In the genomic region with DNA sequence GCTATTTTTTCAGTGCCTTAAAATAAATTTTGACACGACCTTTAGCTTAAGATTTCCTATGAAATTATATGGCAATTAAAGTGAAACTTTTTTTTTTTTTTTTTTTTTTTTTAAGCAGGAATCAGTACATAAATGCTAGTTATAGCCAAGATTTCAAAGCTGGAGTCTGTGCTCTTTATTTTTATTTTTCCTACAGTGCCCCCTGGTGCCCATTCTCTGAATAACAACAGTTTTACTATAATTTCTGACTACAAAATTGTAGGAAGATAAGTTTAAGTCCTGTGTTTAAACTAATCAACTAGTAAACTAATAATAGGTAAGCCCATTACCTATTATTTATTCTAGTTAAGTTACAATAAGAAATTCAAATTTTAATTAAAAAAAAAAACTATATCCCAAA, we compare ENCODE assay signal across 9 mouse cellular contexts.
A peak's percentile ranks its signal among the peaks of the same experiment; 100 is the strongest.
DNase-seq lines count a peak whose midpoint lies in the region; ATAC-seq and TF ChIP-seq lines count a peak whose summit lies in the region.
"Had no signal": no experiment of that assay in that cellular context is flagged by ENCODE, and none has a peak within 500 bp of the region (broad histone marks: within the 10 kb centered on the region; RNA-seq: fewer than 3 reads in every experiment).

No protein-coding gene starts in this region.

- no peak overlapping the region for H3K27ac ChIP-seq in hindbrain, embryonic 14.5 days
- H3K27ac ChIP-seq in hindbrain, embryonic 12.5 days, result no peak overlapping the region
- no peak overlapping the region for H3K27ac ChIP-seq in thymus, adult 2 months (ENCODE audit: control insufficient read depth, insufficient read depth, low read length)
- H3K27ac ChIP-seq: neural tube, embryonic 13.5 days had no signal

- no peak for ATAC-seq in hindbrain, embryonic 14.5 days (ENCODE audit: low FRiP score)
- ATAC-seq in hindbrain, embryonic 12.5 days (ENCODE audit: low FRiP score), result no peak
- no peak for ATAC-seq in monocyte, adult 5-6 weeks (replicated peaks; ENCODE audit: insufficient number of reproducible peaks, low FRiP score, low TSS enrichment, poor library complexity, severe bottlenecking)

- H3K9me3 ChIP-seq in hindbrain, embryonic 14.5 days (ENCODE audit: control insufficient read depth, low read length), result no peaks in the 10 kb centered on the region
- H3K9me3 ChIP-seq in hindbrain, embryonic 12.5 days (replicated peaks), result no peaks in the 10 kb centered on the region
- H3K9me3 ChIP-seq: neural tube, embryonic 13.5 days had no signal

- H3K4me3 ChIP-seq in hindbrain, embryonic 14.5 days (replicated peaks; ENCODE audit: low read length), result no peak overlapping the region
- no peak overlapping the region for H3K4me3 ChIP-seq in hindbrain, embryonic 12.5 days
- H3K4me3 ChIP-seq in thymus, adult 2 months (ENCODE audit: control insufficient read depth, insufficient read depth, low read length), result no peak overlapping the region
- H3K4me3 ChIP-seq: neural tube, embryonic 13.5 days had no signal

- no peaks in the 10 kb centered on the region for H3K27me3 ChIP-seq in hindbrain, embryonic 14.5 days (ENCODE audit: control insufficient read depth, insufficient read depth, low read length)
- no peaks in the 10 kb centered on the region for H3K27me3 ChIP-seq in hindbrain, embryonic 12.5 days
- no peaks in the 10 kb centered on the region for H3K27me3 ChIP-seq in thymus, adult 2 months (ENCODE audit: control insufficient read depth, insufficient read depth, low read length)
- H3K27me3 ChIP-seq: neural tube, embryonic 13.5 days had no signal

- TF ChIP-seq POLR2A in thymus, adult 2 months (IDR thresholded peaks at IDR 0.05; ENCODE audit: control insufficient read depth, extremely low read depth, insufficient read depth, low read length, poor library complexity), result no peak
- no peak for TF ChIP-seq POLR2A in brain, embryonic 14.5 days (IDR thresholded peaks at IDR 0.05; ENCODE audit: borderline replicate concordance, extremely low read depth, insufficient read depth, insufficient read length, poor library complexity, severe bottlenecking)

- H3K36me3 ChIP-seq in hindbrain, embryonic 14.5 days (replicated peaks; ENCODE audit: control insufficient read depth, insufficient read depth), result no peaks in the 10 kb centered on the region
- no peaks in the 10 kb centered on the region for H3K36me3 ChIP-seq in hindbrain, embryonic 12.5 days
- H3K36me3 ChIP-seq in thymus, adult 2 months (ENCODE audit: control insufficient read depth, insufficient read depth, low read length), result no peaks in the 10 kb centered on the region
- H3K36me3 ChIP-seq: neural tube, embryonic 13.5 days had no signal

- H3K9ac ChIP-seq in hindbrain, embryonic 14.5 days, result no peak overlapping the region
- H3K9ac ChIP-seq in hindbrain, embryonic 12.5 days, result no peak overlapping the region
- H3K9ac ChIP-seq: neural tube, embryonic 13.5 days had no signal

- no peak for TF ChIP-seq CTCF in thymus, adult 2 months (IDR thresholded peaks at IDR 0.05; ENCODE audit: borderline replicate concordance, control insufficient read depth, extremely low read depth, insufficient read depth, low read length, poor library complexity)
- no peak for TF ChIP-seq CTCF in brain, embryonic 14.5 days (IDR thresholded peaks at IDR 0.05; ENCODE audit: borderline replicate concordance, extremely low read depth, insufficient read depth, insufficient read length)

- H3K4me1 ChIP-seq in hindbrain, embryonic 14.5 days (replicated peaks; ENCODE audit: control insufficient read depth, insufficient read depth, low read length), result no peaks in the 10 kb centered on the region
- H3K4me1 ChIP-seq in hindbrain, embryonic 12.5 days, result no peaks in the 10 kb centered on the region
- no peaks in the 10 kb centered on the region for H3K4me1 ChIP-seq in thymus, adult 2 months (replicated peaks; ENCODE audit: control insufficient read depth, insufficient read depth, low read length)

- H3K4me2 ChIP-seq in hindbrain, embryonic 14.5 days (replicated peaks), result no peak overlapping the region
- H3K4me2 ChIP-seq in hindbrain, embryonic 12.5 days (replicated peaks), result no peak overlapping the region
- H3K4me2 ChIP-seq: neural tube, embryonic 13.5 days had no signal

- 13% methylated on average over 1 of the region's 1 CpGs for WGBS in hindbrain, embryonic 14.5 days
- WGBS in hindbrain, embryonic 12.5 days, result 16% methylated on average over 1 of the region's 1 CpGs
- WGBS in thymus, adult 2 months, result 14% methylated on average over 1 of the region's 1 CpGs

- peak; percentile 85 for DNase-seq in hindbrain, embryonic 14.5 days (ENCODE audit: low spot score)
- peak; percentile 7 for DNase-seq in thymus, adult 2 months
- DNase-seq in thymus, adult 18-20 months, result no peak
- DNase-seq in brain, embryonic 14.5 days (ENCODE audit: low read depth), result peak; percentile 71
- peak; percentile 22 for DNase-seq in hindlimb bud, embryonic 11.5 days (ENCODE audit: extremely low spot score, low read depth, low spot score)
- peak; percentile 15 for DNase-seq in retina, adult 2 months (ENCODE audit: low read depth, low spot score)

Comparison
In these comparisons a context has a peak if more than half of its experiments do, and no peak if none do; other contexts are left out.
1. DNase-seq: peak in hindbrain, embryonic 14.5 days (single experiment), thymus, adult 2 months (single experiment), brain, embryonic 14.5 days (single experiment), hindlimb bud, embryonic 11.5 days (single experiment) and retina, adult 2 months (single experiment); none in thymus, adult 18-20 months (0 of 2).